Mouse (Mus musculus): ENCODE results near the gene Usp29. TPM values are rescaled to one million over a fixed set of nuclear protein-coding genes. Genes with fewer than 3 reads are reported as not detected.
"Not testable (repeated sequence)": the region's sequence is repeated elsewhere in the genome, so short reads cannot be mapped to it uniquely, and the experiment has no call there.

Gene Usp29
- total RNA-seq, 2 experiments from 2014 or later, result 0.10 to 0.11 TPM

- no peak for DNase-seq (ENCODE audit: low spot score)
- intact Hi-C loops (cut with DNase I), result loop anchor here (10.0 kb wide), 1 partner anchor 477 kb away; the partner anchor contains the start of gene Olfr1344
These were observed 181.4 kb downstream of the Usp29 start for GRCm38 (mm10) chr7:6911731-6912130.

GRCm38 (mm10) chr7:6913439-6914380 is 183.3 kb downstream of the Usp29 start:
- intact Hi-C loops (cut with DNase I), result loop anchor here (10.0 kb wide), 1 partner anchor 479 kb away; the partner anchor contains the start of gene Olfr1344
- DNase-seq (ENCODE audit: low spot score), result no peak

GRCm38 (mm10) chr7:6917126-6917525 is 186.7 kb downstream of the Usp29 start:
- no peak for DNase-seq (ENCODE audit: low spot score)
- intact Hi-C loops (cut with DNase I), result loop anchor here (10.0 kb wide), 1 partner anchor 482 kb away; the partner anchor contains the start of gene Olfr1344

GRCm38 (mm10) chr7:6918267-6918666 is 187.9 kb downstream of the Usp29 start:
- DNase-seq (ENCODE audit: low spot score), result peak; percentile 20
- intact Hi-C loops (cut with DNase I), result loop anchor here (2.0 to 10.0 kb wide), 2 partner anchors 259 to 483 kb away; partner anchors contain the start of gene Olfr1344

GRCm38 (mm10) chr7:6919131-6919870 is 188.9 kb downstream of the Usp29 start:
- intact Hi-C loops (cut with DNase I), result loop anchor here (2.0 to 10.0 kb wide), 2 partner anchors 260 to 484 kb away; partner anchors contain the start of gene Olfr1344
- DNase-seq (ENCODE audit: low spot score), result no peak

- intact Hi-C loops (cut with DNase I), result loop anchor here (5.0 kb wide), 1 partner anchor 191 kb away; the partner anchor contains the start of genes Peg3 and Usp29
- DNase-seq (ENCODE audit: low spot score), result no peak
These were observed 193.1 kb downstream of the Usp29 start for GRCm38 (mm10) chr7:6923515-6923914.

GRCm38 (mm10) chr7:6925926-6926730 is 195.8 kb downstream of the Usp29 start:
- intact Hi-C loops (cut with DNase I), result no loop called here
- DNase-seq (ENCODE audit: low spot score), result no peak

GRCm38 (mm10) chr7:6926731-6926995 is 196.3 kb downstream of the Usp29 start:
- intact Hi-C loops (cut with DNase I), result no loop called here
- no peak for DNase-seq (ENCODE audit: low spot score)

GRCm38 (mm10) chr7:6929286-6929685 is 198.9 kb downstream of the Usp29 start:
- DNase-seq (ENCODE audit: low spot score), result no peak
- intact Hi-C loops (cut with DNase I), result no loop called here

- DNase-seq (ENCODE audit: low spot score), result no peak
- intact Hi-C loops (cut with DNase I), result loop anchor here (5.0 kb wide), 4 partner anchors 253 to 502 kb away; no protein-coding TSS in a partner anchor
These were observed 204.4 kb downstream of the Usp29 start for GRCm38 (mm10) chr7:6934741-6935140.

- intact Hi-C loops (cut with DNase I), result loop anchor here (2.0 to 5.0 kb wide), 5 partner anchors 250 to 576 kb away; no protein-coding TSS in a partner anchor
These were observed 206.7 kb downstream of the Usp29 start for GRCm38 (mm10) chr7:6937040-6937439.

GRCm38 (mm10) chr7:6940761-6941231 is 210.4 kb downstream of the Usp29 start:
- intact Hi-C loops (cut with DNase I), result loop anchor here (2.0 kb wide), 1 partner anchor 338 kb away; the partner anchor contains the start of gene Gm45844
- no peak for DNase-seq (ENCODE audit: low spot score)

More at GRCm38 (mm10) chr7:6937040-6937439, 206.7 kb downstream of the Usp29 start:
- peak; percentile 20 for DNase-seq (ENCODE audit: low spot score)

GRCm38 (mm10) chr7:6948061-6948460 is 217.7 kb downstream of the Usp29 start:
- DNase-seq (ENCODE audit: low spot score); intact Hi-C loops (cut with DNase I): not testable (repeated sequence)

GRCm38 (mm10) chr7:6956576-6956975 is 226.2 kb downstream of the Usp29 start:
- intact Hi-C loops (cut with DNase I), result no loop called here
- DNase-seq (ENCODE audit: low spot score), result no peak

- DNase-seq (ENCODE audit: low spot score), result no peak
- intact Hi-C loops (cut with DNase I), result no loop called here
These were observed 228.2 kb downstream of the Usp29 start for GRCm38 (mm10) chr7:6958574-6958973.

- intact Hi-C loops (cut with DNase I), result no loop called here
These were observed 243.2 kb downstream of the Usp29 start for GRCm38 (mm10) chr7:6973566-6973965.

GRCm38 (mm10) chr7:6976890-6977289 is 246.5 kb downstream of the Usp29 start:
- intact Hi-C loops (cut with DNase I), result no loop called here
- no peak for DNase-seq (ENCODE audit: low spot score)

More at GRCm38 (mm10) chr7:6973566-6973965, 243.2 kb downstream of the Usp29 start:
- no peak for DNase-seq (ENCODE audit: low spot score)

- DNase-seq (ENCODE audit: low spot score); intact Hi-C loops (cut with DNase I): not testable (repeated sequence)
These were observed 264.9 kb downstream of the Usp29 start, which contains the start of gene Aurkc for GRCm38 (mm10) chr7:6995251-6995650. Gene Aurkc (plus strand): TSS chr7:6995300.

- intact Hi-C loops (cut with DNase I); DNase-seq (ENCODE audit: low spot score): not testable (repeated sequence)
These were observed 268.5 kb downstream of the Usp29 start for GRCm38 (mm10) chr7:6998914-6999313.
